Mouse (Mus musculus): ENCODE data around the gene Ptk7. TPM values are rescaled to one million over a fixed set of nuclear protein-coding genes. Genes with fewer than 3 reads are reported as not detected.

Ptk7 gene
- polyA plus RNA-seq, 1 experiment from 2014 or later = 20.6 TPM

- DNase-seq (ENCODE audit: low spot score) (no peak), ATAC-seq (ENCODE audit: low FRiP score) (no peak)
- peaks cover 51% of the 10 kb centered on the region for H3K36me3 ChIP-seq (replicated peaks; ENCODE audit: control insufficient read depth, insufficient read depth)
- no peak overlapping the region for H3K9ac ChIP-seq
- H3K4me1 ChIP-seq (replicated peaks; ENCODE audit: control insufficient read depth, insufficient read depth, low read length) = peaks cover 5% of the 10 kb centered on the region; the same call in 1 of the 2 replicates
- 92% methylated on average over 12 of the region's 12 CpGs for WGBS
- H3K27ac ChIP-seq = no peak overlapping the region
- no peak overlapping the region for H3K4me3 ChIP-seq (replicated peaks; ENCODE audit: low read length)
- no peak overlapping the region for H3K4me2 ChIP-seq (replicated peaks)
- H3K27me3 ChIP-seq (ENCODE audit: control insufficient read depth, insufficient read depth, low read length) = peaks cover 7% of the 10 kb centered on the region; the same call in 1 of the 2 replicates
- no peaks in the 10 kb centered on the region for H3K9me3 ChIP-seq (ENCODE audit: control insufficient read depth, low read length)
Observed at GRCm38 (mm10) chr17:46543661-46544060, 85.6 kb downstream of the Ptk7 start.

- H3K4me2 ChIP-seq (replicated peaks) = no peak overlapping the region
- DNase-seq (ENCODE audit: low spot score) (peak; percentile 81), ATAC-seq (ENCODE audit: low FRiP score) (0 out of 2 replicates have a peak, but pooled peaks have one; percentile 53)
- WGBS = 35% methylated on average over 12 of the region's 12 CpGs
- H3K36me3 ChIP-seq (replicated peaks; ENCODE audit: control insufficient read depth, insufficient read depth) = peaks cover 56% of the 10 kb centered on the region
- H3K4me3 ChIP-seq (replicated peaks; ENCODE audit: low read length) = no peak overlapping the region
- H3K9me3 ChIP-seq (ENCODE audit: control insufficient read depth, low read length) = no peaks in the 10 kb centered on the region
- no peaks in the 10 kb centered on the region for H3K4me1 ChIP-seq (replicated peaks; ENCODE audit: control insufficient read depth, insufficient read depth, low read length)
- H3K27me3 ChIP-seq (ENCODE audit: control insufficient read depth, insufficient read depth, low read length) = no peaks in the 10 kb centered on the region
- H3K9ac ChIP-seq = no peak overlapping the region
- H3K27ac ChIP-seq = no peak overlapping the region
Observed at GRCm38 (mm10) chr17:46525579-46526307, 103.6 kb downstream of the Ptk7 start.

GRCm38 (mm10) chr17:46525065-46525464 is 104.2 kb downstream of the Ptk7 start:
- no peak overlapping the region for H3K27ac ChIP-seq
- no peak overlapping the region for H3K4me3 ChIP-seq (replicated peaks; ENCODE audit: low read length)
- WGBS = 90% methylated on average over 10 of the region's 10 CpGs
- H3K4me1 ChIP-seq (replicated peaks; ENCODE audit: control insufficient read depth, insufficient read depth, low read length) = no peaks in the 10 kb centered on the region
- no peak; the same call in 1 of the 2 replicates for ATAC-seq (ENCODE audit: low FRiP score)
- H3K4me2 ChIP-seq (replicated peaks) = no peak overlapping the region
- H3K27me3 ChIP-seq (ENCODE audit: control insufficient read depth, insufficient read depth, low read length) = no peaks in the 10 kb centered on the region
- DNase-seq (ENCODE audit: low spot score) = no peak
- no peaks in the 10 kb centered on the region for H3K9me3 ChIP-seq (ENCODE audit: control insufficient read depth, low read length)
- peaks cover 60% of the 10 kb centered on the region for H3K36me3 ChIP-seq (replicated peaks; ENCODE audit: control insufficient read depth, insufficient read depth)
- no peak overlapping the region for H3K9ac ChIP-seq

GRCm38 (mm10) chr17:46521963-46522668 is 107.2 kb downstream of the Ptk7 start:
- Histone ChIP-seq H3K4me2 (replicated peaks) (no peak overlapping the region), H3K4me1 (replicated peaks; ENCODE audit: control insufficient read depth, insufficient read depth, low read length) (no peaks in the 10 kb centered on the region), H3K9ac (no peak overlapping the region), H3K27ac (no peak overlapping the region), H3K27me3 (ENCODE audit: control insufficient read depth, insufficient read depth, low read length) (no peaks in the 10 kb centered on the region), H3K36me3 (replicated peaks; ENCODE audit: control insufficient read depth, insufficient read depth) (peaks cover 48% of the 10 kb centered on the region), H3K4me3 (replicated peaks; ENCODE audit: low read length) (no peak overlapping the region), H3K9me3 (ENCODE audit: control insufficient read depth, low read length) (no peaks in the 10 kb centered on the region)
- WGBS = 35% methylated on average over 24 of the region's 24 CpGs
- ATAC-seq (ENCODE audit: low FRiP score) (no peak), DNase-seq (ENCODE audit: low spot score) (no peak)

- WGBS = 77% methylated on average over 9 of the region's 9 CpGs
- Histone ChIP-seq H3K4me3 (replicated peaks; ENCODE audit: low read length) (no peak overlapping the region), H3K27ac (no peak overlapping the region), H3K4me2 (replicated peaks) (no peak overlapping the region), H3K9me3 (ENCODE audit: control insufficient read depth, low read length) (no peaks in the 10 kb centered on the region), H3K27me3 (ENCODE audit: control insufficient read depth, insufficient read depth, low read length) (no peaks in the 10 kb centered on the region), H3K9ac (no peak overlapping the region), H3K36me3 (replicated peaks; ENCODE audit: control insufficient read depth, insufficient read depth) (peaks cover 45% of the 10 kb centered on the region), H3K4me1 (replicated peaks; ENCODE audit: control insufficient read depth, insufficient read depth, low read length) (no peaks in the 10 kb centered on the region)
- DNase-seq (ENCODE audit: low spot score) = no peak
- ATAC-seq (ENCODE audit: low FRiP score) = no peak
Observed at GRCm38 (mm10) chr17:46521174-46521573, 108.1 kb downstream of the Ptk7 start.

- H3K27ac ChIP-seq = no peak overlapping the region
- DNase-seq (ENCODE audit: low spot score) = no peak
- H3K9ac ChIP-seq = no peak overlapping the region
- no peaks in the 10 kb centered on the region for H3K27me3 ChIP-seq (ENCODE audit: control insufficient read depth, insufficient read depth, low read length)
- no peaks in the 10 kb centered on the region for H3K4me1 ChIP-seq (replicated peaks; ENCODE audit: control insufficient read depth, insufficient read depth, low read length)
- 48% methylated on average over 25 of the region's 25 CpGs for WGBS
- no peaks in the 10 kb centered on the region for H3K9me3 ChIP-seq (ENCODE audit: control insufficient read depth, low read length)
- peaks cover 38% of the 10 kb centered on the region for H3K36me3 ChIP-seq (replicated peaks; ENCODE audit: control insufficient read depth, insufficient read depth)
- H3K4me3 ChIP-seq (replicated peaks; ENCODE audit: low read length) = no peak overlapping the region
- ATAC-seq (ENCODE audit: low FRiP score) = no peak
- peak overlapping the region; percentile 12 for H3K4me2 ChIP-seq (replicated peaks)
Observed at GRCm38 (mm10) chr17:46520385-46520979, 108.8 kb downstream of the Ptk7 start.

GRCm38 (mm10) chr17:46519971-46520370 is 109.3 kb downstream of the Ptk7 start:
- Histone ChIP-seq H3K27ac (no peak overlapping the region), H3K4me1 (replicated peaks; ENCODE audit: control insufficient read depth, insufficient read depth, low read length) (no peaks in the 10 kb centered on the region), H3K9me3 (ENCODE audit: control insufficient read depth, low read length) (no peaks in the 10 kb centered on the region), H3K4me3 (replicated peaks; ENCODE audit: low read length) (no peak overlapping the region), H3K4me2 (replicated peaks) (peak overlapping the region; percentile 12), H3K9ac (no peak overlapping the region), H3K27me3 (ENCODE audit: control insufficient read depth, insufficient read depth, low read length) (no peaks in the 10 kb centered on the region), H3K36me3 (replicated peaks; ENCODE audit: control insufficient read depth, insufficient read depth) (peaks cover 33% of the 10 kb centered on the region)
- no peak for DNase-seq (ENCODE audit: low spot score)
- ATAC-seq (ENCODE audit: low FRiP score) = no peak
- WGBS = 50% methylated on average over 10 of the region's 10 CpGs
